Mouse (Mus musculus) left cerebral cortex, postnatal 4 days (tissue): ENCODE results near the gene Slc29a2. TPM values are rescaled to one million over a fixed set of nuclear protein-coding genes. Genes with fewer than 3 reads are reported as not detected.

Experiments used
- DNase-seq: peaks from one replicate; pipeline ENCODE4 v3.0.0-alpha.2; 2022
- intact Hi-C: fragments of 180-260 bp; cut with DNase I; formaldehyde crosslinking; loops from one replicate; pipeline ENCODE4 v1.15.1; 2025
- total RNA-seq, 2 experiments: library from RNA; stranded (reverse); gene quantifications; 2 replicates each; pipeline ENCODE4 v1.2.3; 2021

Slc29a2 gene
- total RNA-seq, 2 experiments from 2014 or later: 29.5 to 32.1 TPM

- no peak for DNase-seq
- intact Hi-C loops: no loop called here
Observed at GRCm38 (mm10) chr19:5057876-5058775, 34.5 kb downstream of the Slc29a2 start.

- intact Hi-C loops: no loop called here
- DNase-seq: no peak
Observed at GRCm38 (mm10) chr19:5058801-5059771, 35.4 kb downstream of the Slc29a2 start.

DNA sequence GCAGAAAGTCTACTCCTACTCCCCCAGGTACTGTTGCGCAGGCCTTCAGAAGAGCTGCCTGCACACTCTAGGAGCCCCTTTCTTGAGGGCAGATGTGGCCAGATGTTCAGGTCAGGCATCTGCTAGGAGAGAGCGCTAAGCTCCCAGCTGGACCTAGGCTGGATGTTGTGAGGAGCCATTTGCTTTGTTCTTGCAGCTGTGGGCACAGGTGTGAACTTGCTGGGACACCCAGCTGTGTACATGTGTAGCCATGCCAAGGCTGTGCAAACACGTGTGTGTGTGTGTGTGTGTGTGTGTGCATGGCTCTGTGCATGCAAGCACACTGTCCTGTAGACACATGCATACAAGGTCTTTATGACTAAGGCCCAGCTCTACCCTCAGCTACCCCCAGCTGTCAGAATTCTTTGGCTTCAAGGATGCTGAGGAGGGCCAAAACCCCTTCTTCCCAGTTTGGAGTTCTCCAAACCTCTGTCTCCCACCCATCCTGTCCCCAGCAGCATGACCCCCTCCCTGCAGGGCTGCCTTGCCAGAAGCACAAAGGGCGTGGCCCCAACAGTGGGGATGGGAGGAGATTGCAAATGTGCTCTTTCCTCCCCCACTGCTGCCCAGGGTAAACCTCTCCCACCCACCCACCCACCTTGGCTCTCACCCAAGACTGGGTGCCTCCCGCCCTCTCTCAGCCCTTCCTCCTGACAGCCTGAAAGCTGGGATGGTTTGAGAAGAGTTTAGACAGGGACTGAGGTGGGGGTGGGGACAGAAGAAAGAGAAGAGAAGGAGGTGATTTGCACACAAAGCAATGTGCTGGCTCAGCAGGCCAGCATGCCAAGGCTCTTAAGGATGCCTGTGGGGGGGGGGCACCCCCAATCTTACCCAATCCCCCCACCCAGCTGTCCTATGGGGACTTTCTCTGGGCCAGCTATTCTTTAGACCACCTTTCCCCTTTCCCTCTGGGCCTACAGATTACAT, 37.0 kb downstream of the Slc29a2 start:
- intact Hi-C loops: no loop called here
- DNase-seq: no peak

- intact Hi-C loops: no loop called here
- no peak for DNase-seq
Observed at GRCm38 (mm10) chr19:5062041-5062440, 38.4 kb downstream of the Slc29a2 start.

GRCm38 (mm10) chr19:5062446-5062845, 38.8 kb downstream of the Slc29a2 start:
- intact Hi-C loops: no loop called here
- no peak for DNase-seq

DNA sequence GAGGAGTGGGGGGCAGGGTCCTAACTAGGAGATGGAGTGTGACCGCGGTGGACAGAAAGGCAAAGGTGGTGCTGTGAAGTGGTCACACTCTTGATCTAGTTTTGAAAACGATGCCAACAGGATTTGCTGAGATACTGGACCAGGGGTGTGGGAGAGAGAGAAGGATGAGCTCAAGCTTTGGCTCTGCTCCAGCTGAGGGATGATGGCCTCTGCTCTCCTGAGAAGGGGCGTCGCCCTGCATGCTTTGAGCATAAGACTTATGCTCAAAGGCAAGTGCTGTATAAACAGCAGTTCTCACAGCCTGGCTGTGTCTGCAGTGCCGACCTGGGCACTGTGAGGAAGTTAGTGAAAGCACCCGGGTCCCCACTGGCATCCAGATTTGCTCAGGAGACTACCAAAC, 41.4 kb downstream of the Slc29a2 start:
- intact Hi-C loops: no loop called here
- DNase-seq: no peak

- intact Hi-C loops: no loop called here
- no peak for DNase-seq
Observed at GRCm38 (mm10) chr19:5067040-5067799, 43.6 kb downstream of the Slc29a2 start.

DNA sequence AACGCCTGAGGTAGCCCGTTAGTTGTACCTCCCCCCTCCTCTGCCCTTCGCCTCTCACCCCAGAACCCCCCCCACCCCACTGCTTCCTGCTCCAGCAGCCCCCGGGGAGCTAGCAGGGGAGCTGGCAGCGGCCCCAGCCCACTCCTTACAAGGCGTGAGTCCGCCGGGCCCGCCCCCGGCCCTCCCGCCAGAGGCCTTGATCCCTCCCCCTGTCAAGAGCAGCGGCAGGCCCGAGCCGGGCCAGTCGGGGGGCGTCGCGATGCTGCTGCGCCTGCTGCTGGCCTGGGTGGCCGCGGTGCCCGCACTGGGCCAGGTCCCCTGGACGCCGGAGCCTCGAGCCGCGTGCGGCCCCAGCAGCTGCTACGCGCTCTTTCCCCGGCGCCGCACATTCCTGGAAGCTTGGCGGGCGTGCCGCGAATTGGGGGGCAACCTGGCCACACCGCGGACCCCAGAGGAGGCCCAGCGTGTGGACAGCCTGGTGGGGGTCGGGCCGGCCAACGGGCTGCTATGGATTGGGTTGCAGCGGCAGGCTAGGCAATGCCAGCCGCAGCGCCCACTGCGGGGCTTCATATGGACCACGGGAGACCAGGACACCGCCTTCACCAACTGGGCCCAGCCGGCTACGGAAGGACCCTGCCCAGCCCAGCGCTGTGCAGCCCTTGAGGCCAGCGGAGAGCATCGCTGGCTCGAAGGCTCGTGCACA, 44.4 kb downstream of the Slc29a2 start, which contains the start of gene Cd248:
Gene Cd248, plus strand, starts transcription at position 212 of the 703 bp plus-strand sequence.
- intact Hi-C loops: no loop called here
- peak; percentile 73 for DNase-seq

DNA sequence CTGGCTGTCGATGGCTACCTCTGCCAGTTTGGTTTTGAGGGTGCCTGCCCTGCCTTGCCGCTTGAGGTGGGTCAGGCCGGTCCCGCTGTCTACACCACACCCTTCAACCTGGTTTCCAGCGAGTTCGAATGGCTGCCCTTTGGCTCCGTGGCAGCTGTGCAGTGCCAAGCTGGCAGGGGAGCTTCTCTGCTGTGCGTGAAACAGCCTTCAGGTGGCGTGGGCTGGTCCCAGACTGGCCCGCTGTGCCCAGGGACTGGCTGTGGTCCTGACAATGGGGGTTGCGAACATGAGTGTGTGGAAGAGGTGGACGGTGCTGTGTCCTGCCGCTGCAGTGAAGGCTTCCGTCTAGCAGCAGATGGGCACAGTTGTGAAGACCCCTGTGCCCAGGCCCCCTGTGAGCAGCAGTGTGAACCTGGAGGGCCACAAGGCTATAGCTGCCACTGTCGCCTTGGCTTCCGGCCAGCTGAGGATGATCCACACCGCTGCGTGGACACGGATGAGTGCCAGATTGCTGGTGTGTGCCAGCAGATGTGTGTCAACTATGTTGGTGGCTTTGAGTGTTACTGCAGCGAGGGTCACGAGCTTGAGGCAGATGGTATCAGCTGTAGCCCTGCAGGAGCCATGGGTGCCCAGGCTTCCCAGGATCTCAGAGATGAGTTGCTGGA, 45.0 kb downstream of the Slc29a2 start:
- intact Hi-C loops: no loop called here
- DNase-seq: peak; percentile 49

DNA sequence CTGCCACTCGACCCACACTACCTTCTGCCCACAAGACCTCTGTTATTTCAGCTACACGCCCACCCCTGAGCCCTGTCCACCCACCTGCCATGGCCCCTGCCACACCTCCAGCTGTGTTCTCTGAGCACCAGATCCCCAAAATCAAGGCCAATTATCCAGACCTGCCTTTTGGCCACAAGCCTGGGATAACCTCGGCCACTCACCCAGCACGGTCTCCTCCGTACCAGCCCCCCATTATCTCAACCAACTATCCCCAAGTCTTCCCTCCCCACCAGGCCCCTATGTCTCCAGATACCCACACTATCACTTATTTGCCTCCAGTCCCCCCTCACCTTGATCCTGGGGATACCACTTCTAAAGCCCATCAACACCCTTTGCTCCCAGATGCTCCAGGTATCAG, 45.8 kb downstream of the Slc29a2 start:
- no peak for DNase-seq
- intact Hi-C loops: no loop called here

DNA sequence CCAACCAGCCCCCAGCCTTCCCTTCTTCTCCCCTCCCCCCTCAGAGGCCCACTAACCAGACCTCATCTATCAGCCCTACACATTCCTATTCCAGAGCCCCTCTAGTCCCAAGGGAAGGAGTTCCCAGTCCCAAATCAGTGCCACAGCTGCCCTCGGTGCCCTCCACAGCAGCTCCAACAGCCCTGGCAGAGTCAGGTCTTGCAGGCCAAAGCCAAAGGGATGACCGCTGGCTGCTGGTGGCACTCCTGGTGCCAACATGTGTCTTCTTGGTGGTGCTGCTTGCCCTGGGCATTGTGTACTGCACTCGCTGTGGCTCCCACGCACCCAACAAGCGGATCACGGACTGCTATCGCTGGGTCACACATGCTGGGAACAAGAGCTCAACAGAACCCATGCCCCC, 46.3 kb downstream of the Slc29a2 start:
- intact Hi-C loops: no loop called here
- no peak for DNase-seq

DNA sequence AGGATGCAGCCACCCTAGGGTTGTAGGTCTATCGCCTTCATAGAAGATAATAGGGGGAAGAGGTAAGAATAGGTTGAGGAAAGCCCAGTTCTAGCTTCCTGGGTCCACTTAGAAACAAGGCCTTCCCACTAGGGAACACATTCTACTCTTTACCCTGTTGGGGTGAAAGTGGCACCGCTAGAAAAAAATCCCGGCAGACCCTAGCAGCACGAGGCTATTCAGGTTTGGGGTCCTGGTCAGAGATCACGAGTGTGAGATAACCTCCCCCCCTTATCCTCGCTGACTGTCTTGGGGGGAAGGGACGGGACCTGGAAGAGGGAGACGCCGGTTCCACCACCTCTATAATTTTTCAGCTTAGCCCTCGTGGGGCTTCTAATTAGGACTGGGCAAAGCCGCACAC, 47.4 kb downstream of the Slc29a2 start:
- intact Hi-C loops: no loop called here

GRCm38 (mm10) chr19:5071545-5072369, 48.1 kb downstream of the Slc29a2 start:
- DNase-seq: peak; percentile 41
- intact Hi-C loops: no loop called here

More for the DNA sequence above, 47.4 kb downstream of the Slc29a2 start:
- DNase-seq: no peak

GRCm38 (mm10) chr19:5072389-5073019, 48.8 kb downstream of the Slc29a2 start:
- intact Hi-C loops: no loop called here
- DNase-seq: no peak

GRCm38 (mm10) chr19:5073028-5073427, 49.4 kb downstream of the Slc29a2 start:
- intact Hi-C loops: no loop called here
- peak; percentile 74 for DNase-seq

DNA sequence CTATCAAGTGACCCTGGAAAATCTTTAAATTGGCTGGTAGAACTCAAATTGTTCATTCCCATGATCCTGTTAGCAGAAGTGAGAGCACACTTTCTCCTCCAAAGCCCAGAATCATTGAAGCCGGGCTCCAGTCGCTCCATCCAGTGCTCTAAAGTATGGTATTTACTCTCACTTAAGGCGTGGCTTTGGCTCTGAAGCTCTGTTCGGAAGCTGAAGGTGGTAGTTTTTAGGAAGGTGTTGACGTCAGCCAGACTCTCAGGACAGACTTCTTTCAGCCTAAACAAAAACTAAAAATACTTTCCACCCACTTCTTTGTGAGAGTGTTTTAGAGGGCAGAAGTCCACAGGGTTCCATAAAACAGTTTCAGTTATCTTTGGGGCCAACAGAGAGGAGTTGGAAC, 49.9 kb downstream of the Slc29a2 start:
- intact Hi-C loops: no loop called here
- no peak for DNase-seq

DNA sequence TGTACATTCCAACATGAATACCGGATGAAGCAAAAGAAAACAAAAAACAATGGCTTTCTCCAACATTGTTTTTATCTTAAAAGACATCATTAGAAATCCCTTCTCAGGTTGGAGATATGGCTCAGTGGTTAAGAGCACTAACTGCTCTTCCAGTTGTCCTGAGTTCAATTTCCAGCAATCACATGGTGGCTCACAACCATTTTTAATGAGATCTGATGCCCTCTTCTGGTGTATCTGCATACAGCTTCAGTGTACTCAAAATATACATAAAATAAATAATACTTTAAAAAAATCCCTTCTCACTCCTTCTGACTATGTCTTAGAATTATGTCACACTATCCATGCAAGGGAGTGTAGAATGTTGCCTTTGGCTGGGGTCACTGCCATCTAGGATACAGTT, 55.6 kb downstream of the Slc29a2 start:
- DNase-seq: no peak
- intact Hi-C loops: no loop called here
